Mouse (Mus musculus) brain, embryonic 14.5 days (tissue): ENCODE data around the gene Wnt4.
A peak's percentile ranks its signal among the peaks of the same experiment; 100 is the strongest.

ENCODE experiments used
- CTCF ChIP-seq: fragments of 200-500 bp; IDR thresholded peaks from 2 replicates; pipeline ENCODE4 v1.5.1; 2012; ENCODE audit warnings: inconsistent platforms, mild to moderate bottlenecking, moderate library complexity, borderline replicate concordance; ENCODE audit not compliant: insufficient read depth, insufficient read length; ENCODE audit errors: extremely low read depth
- POLR2A ChIP-seq: fragments of 200-500 bp; IDR thresholded peaks from 2 replicates; pipeline ENCODE4 v1.6.1; 2012; ENCODE audit warnings: mild to moderate bottlenecking, inconsistent platforms, borderline replicate concordance; ENCODE audit not compliant: poor library complexity, insufficient read depth, insufficient read length, severe bottlenecking; ENCODE audit errors: extremely low read depth

DNA sequence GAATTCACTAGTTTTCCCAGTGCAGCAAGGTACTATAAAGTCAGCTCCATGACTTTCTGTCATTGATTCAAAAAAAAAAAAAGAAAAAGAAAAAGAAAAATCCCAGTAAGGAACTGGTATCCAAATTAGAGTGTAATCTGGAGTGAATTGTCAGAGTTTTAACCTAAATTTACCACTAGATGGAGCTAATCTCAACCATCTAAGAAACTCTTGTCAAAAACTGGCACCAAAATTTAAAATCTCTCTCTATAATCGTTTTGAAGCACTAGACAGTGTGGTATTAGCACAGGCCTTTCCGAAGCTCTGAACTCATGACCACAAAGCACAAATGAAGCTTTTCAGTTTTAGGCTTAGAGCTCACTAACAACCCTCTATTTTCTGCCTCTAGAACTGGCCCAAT is 36.2 kb downstream of the Wnt4 start:
- TF ChIP-seq CTCF: 0 out of 2 replicates have a peak, but pooled peaks have one; percentile 6
- no peak for TF ChIP-seq POLR2A
